Mouse (Mus musculus) brain, embryonic 14.5 days (tissue): ENCODE results near the gene Sept9.

ENCODE experiments used
- CTCF ChIP-seq: fragments of 200-500 bp; IDR thresholded peaks from 2 replicates; pipeline ENCODE4 v1.5.1; 2012; ENCODE audit warnings: inconsistent platforms, mild to moderate bottlenecking, moderate library complexity, borderline replicate concordance; ENCODE audit not compliant: insufficient read depth, insufficient read length; ENCODE audit errors: extremely low read depth
- POLR2A ChIP-seq: fragments of 200-500 bp; IDR thresholded peaks from 2 replicates; pipeline ENCODE4 v1.6.1; 2012; ENCODE audit warnings: mild to moderate bottlenecking, inconsistent platforms, borderline replicate concordance; ENCODE audit not compliant: poor library complexity, insufficient read depth, insufficient read length, severe bottlenecking; ENCODE audit errors: extremely low read depth

GRCm38 (mm10) chr11:117255108-117255489 is 55.6 kb downstream of the Sept9 start:
- TF ChIP-seq POLR2A (no peak), CTCF (no peak)
